Mouse (Mus musculus) spleen, adult 2 months (tissue): ENCODE measurements around the gene D17Wsu92e. TPM values are rescaled to one million over a fixed set of nuclear protein-coding genes. Genes with fewer than 3 reads are reported as not detected.

Experiments used
- DNase-seq, 2 experiments: peaks; one replicate each; pipeline versions ENCODE4 v3.0.0 to v3.0.0-alpha.2; 2012 to 2021; ENCODE audit warnings: low spot score in 2 of 2, low read depth in 1 of 2
- H3K27ac ChIP-seq: fragments of 200-500 bp; 2 replicates; pipeline ENCODE4 v1.5.1; 2012; ENCODE audit warnings: low read length, inconsistent platforms; ENCODE audit not compliant: insufficient read depth
- H3K27me3 ChIP-seq: fragments of 200-500 bp; 2 replicates; pipeline ENCODE4 v1.6.1; 2012; ENCODE audit warnings: mild to moderate bottlenecking, moderate library complexity, low read length, inconsistent platforms; ENCODE audit not compliant: control insufficient read depth, insufficient read depth
- H3K36me3 ChIP-seq: fragments of 200-500 bp; 2 replicates; pipeline ENCODE4 v1.6.1; 2012; ENCODE audit warnings: mild to moderate bottlenecking, low read length, inconsistent platforms; ENCODE audit not compliant: control insufficient read depth, insufficient read depth
- H3K4me1 ChIP-seq: fragments of 200-500 bp; 2 replicates; pipeline ENCODE4 v1.6.1; 2011; ENCODE audit warnings: inconsistent platforms; ENCODE audit not compliant: control insufficient read depth, insufficient read depth, insufficient read length
- H3K4me3 ChIP-seq: fragments of 200-500 bp; 2 replicates; pipeline ENCODE4 v1.5.1; 2011; ENCODE audit warnings: mild to moderate bottlenecking, inconsistent platforms; ENCODE audit not compliant: insufficient read depth, insufficient read length; ENCODE audit errors: extremely low read depth
- CTCF ChIP-seq: fragments of 200-500 bp; IDR thresholded peaks from 2 replicates; pipeline ENCODE4 v1.5.1; 2011; ENCODE audit warnings: mild to moderate bottlenecking, inconsistent platforms; ENCODE audit not compliant: insufficient read depth, insufficient read length, insufficient replicate concordance; ENCODE audit errors: extremely low read depth
- POLR2A ChIP-seq: fragments of 200-500 bp; IDR thresholded peaks from 2 replicates; pipeline ENCODE4 v1.6.1; 2011; ENCODE audit warnings: low read depth, low read length, inconsistent platforms
- WGBS: fragments of 180-500 bp; shearing (Covaris S2); methylation state at CpG from one replicate; pipeline ENCODE4 v1.1.7; 2018; 5-methylcytosine and 5-hydroxymethylcytosine counted together
- polyA plus RNA-seq: library from polyadenylated mRNA; depleted of rRNA; stranded (reverse); fragments of >200 nt; gene quantifications from 2 replicates; pipeline ENCODE4 v1.2.3, GENCODE M21; 2012

The D17Wsu92e gene
- polyA plus RNA-seq, 1 experiment: 63.8 TPM

DNA sequence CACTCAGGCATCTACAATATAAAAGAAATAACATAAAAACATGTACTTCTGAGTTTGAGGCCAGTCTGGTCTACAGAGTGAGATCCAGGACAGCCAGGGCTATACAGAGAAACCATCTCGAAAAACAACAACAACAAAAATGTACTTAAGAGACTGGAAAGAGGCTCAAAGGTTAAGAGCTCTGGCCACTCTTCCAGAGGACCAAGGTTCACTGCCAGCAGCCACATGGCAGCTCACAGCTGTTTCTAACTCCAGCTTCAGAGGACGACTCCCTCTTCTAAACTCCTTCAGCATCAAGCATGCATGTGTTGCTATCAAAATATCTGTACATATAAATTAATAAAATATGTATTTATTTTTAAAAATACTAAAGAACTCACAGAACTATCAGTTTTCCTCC is 28.9 kb downstream of the D17Wsu92e start:
- 99% methylated on average over 2 of the region's 2 CpGs for WGBS
- Histone ChIP-seq H3K27me3 (no peaks in the 10 kb centered on the region), H3K36me3 (peaks cover 5% of the 10 kb centered on the region), H3K27ac (no peak overlapping the region), H3K4me1 (peaks cover 13% of the 10 kb centered on the region; the same call in 1 of the 2 replicates), H3K4me3 (no peak overlapping the region)
- TF ChIP-seq CTCF (no peak), POLR2A (no peak)
- no peak for DNase-seq

DNA sequence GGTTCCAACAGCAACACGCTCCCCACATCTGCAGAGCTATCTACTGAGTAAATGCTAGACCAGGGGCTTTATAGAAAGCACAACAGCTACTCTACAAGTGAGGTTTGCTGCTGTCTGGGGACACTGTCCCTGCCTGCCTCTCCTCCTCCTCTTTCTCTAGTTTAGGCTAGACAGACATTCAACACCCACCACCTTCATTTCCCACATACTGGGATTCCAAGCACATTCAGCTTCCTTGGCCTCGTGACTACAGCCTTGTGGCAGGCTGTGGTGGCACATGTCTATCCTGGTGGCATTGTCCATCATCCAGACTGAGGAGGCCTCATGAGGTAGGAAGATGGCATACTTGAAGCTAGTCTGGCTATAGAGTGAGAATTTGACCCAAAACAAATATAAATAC is 29.5 kb downstream of the D17Wsu92e start:
- H3K4me1 ChIP-seq: peaks cover 13% of the 10 kb centered on the region; the same call in 1 of the 2 replicates
- no peak overlapping the region for H3K27ac ChIP-seq
- H3K4me3 ChIP-seq: no peak overlapping the region
- 98% methylated on average over 2 of the region's 2 CpGs for WGBS
- DNase-seq: no peak
- H3K27me3 ChIP-seq: no peaks in the 10 kb centered on the region
- TF ChIP-seq POLR2A (no peak), CTCF (no peak)
- H3K36me3 ChIP-seq: peaks cover 5% of the 10 kb centered on the region

DNA sequence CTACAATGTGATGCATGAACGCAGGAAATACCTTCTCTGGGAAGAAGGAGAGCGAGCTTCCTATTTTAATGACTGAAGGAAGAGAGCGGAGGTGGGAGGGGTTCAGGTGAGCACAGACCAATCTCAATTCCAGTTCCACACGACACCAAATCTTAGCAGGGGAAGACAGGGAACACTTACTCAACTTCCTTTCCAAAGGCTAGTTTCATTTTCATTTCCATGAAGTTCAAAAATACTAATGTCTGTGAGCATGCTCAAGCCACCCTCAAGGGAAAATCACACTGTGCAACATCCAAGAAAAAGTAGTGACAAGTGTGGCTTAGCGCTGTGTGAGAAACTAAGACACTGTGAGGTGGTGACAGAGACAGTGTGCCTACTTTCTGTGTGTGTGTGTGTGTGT is 30.4 kb downstream of the D17Wsu92e start:
- DNase-seq: no peak
- TF ChIP-seq CTCF (no peak), POLR2A (no peak)
- no peak overlapping the region for H3K27ac ChIP-seq
- no peaks in the 10 kb centered on the region for H3K27me3 ChIP-seq
- peaks cover 9% of the 10 kb centered on the region for H3K36me3 ChIP-seq
- H3K4me1 ChIP-seq: peaks cover 13% of the 10 kb centered on the region; the same call in 1 of the 2 replicates
- 53% methylated on average over 5 of the region's 5 CpGs for WGBS
- no peak overlapping the region for H3K4me3 ChIP-seq

DNA sequence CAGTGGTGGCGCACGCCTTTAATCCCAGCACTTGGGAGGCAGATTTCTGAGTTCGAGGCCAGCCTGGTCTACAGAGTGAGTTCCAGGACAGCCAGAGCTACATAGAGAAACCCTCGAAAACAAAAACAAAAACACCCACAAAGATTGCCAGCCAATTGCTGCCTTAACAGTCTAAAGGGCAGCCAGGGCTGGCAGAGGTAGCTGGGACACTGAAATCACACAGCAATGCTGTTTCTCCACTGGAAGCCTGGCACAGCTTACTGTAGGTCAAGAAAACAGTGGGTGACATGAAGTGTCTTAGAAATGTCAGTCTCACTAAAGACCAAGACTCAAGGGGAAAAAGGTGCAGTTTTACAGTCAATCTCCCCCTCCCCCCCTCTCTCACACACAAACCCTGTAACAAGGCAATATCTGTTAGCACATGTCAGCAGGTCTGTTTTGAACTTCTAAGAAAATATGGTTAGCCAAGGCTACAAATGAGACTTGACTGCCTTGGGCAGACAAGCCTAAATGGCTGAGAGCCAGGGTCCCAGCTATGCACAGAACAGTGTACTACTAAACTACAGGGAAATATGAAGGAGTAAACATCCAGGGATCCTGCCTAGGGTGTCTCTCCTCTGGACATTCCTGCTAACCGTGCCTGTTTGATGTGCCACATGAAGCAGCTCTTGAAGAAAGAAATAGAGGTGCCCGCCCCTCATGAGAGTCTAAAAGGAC is 31.8 kb downstream of the D17Wsu92e start:
- H3K27me3 ChIP-seq: no peaks in the 10 kb centered on the region
- H3K4me3 ChIP-seq: no peak overlapping the region
- H3K36me3 ChIP-seq: peaks cover 10% of the 10 kb centered on the region
- peaks cover 13% of the 10 kb centered on the region; the same call in 1 of the 2 replicates for H3K4me1 ChIP-seq
- 96% methylated on average over 6 of the region's 6 CpGs for WGBS
- no peak overlapping the region for H3K27ac ChIP-seq
- TF ChIP-seq CTCF: no peak
- no peak for TF ChIP-seq POLR2A
- DNase-seq: no peak

DNA sequence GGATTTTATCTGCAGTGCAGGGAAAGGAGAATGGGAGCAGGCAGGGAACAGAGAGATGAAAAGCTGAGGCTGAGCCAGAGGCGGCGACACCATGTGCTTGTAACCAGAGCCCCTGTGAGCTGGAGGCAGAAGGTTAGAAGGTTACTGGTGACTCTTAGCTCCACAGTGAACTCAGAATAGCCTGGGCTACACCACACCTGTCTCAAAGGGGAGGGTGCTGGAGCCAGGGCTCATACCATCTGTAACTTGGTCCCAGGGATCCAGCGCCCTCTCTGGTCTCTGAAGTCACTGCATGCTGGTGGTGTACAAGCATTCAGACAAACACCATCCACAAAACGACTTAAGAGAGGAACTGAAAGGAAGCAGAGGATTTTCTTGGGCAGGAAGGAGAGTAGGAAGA is 36.9 kb downstream of the D17Wsu92e start:
- Histone ChIP-seq H3K4me3 (no peak overlapping the region), H3K4me1 (peaks cover 2% of the 10 kb centered on the region; the same call in 1 of the 2 replicates), H3K27me3 (no peaks in the 10 kb centered on the region), H3K27ac (no peak overlapping the region), H3K36me3 (peaks cover 10% of the 10 kb centered on the region)
- 89% methylated on average over 4 of the region's 4 CpGs for WGBS
- TF ChIP-seq CTCF (no peak), POLR2A (no peak)
- no peak for DNase-seq

DNA sequence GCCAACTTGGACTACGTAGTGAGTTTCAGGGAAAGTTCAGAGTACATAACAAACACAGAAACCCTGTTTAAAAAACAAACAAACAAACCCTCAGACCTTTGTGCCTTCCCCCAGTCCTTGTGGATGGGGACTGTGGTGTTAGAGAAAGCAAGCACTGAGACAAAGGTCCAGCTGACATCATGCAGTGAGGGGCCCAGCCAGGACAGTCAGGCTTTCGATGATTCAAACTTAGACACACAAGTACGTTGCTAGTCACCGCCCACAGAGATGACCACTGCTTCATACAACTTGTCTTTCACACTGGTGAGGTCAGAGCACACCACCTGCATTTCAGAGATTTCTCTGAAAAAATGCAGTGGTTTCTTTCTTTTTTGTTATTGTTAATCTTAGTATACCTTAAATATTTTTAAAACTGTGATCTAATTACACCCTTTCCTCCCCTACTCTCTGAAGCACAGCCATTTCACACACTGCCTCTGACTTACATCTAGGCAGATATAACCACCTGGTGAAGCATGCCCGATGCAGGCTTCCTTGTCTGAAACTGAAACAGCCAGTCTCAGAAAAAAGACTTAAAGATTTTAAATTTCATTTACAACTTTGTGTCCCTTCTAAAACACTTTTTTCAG is 39.3 kb downstream of the D17Wsu92e start:
- no peak overlapping the region for H3K27ac ChIP-seq

DNA sequence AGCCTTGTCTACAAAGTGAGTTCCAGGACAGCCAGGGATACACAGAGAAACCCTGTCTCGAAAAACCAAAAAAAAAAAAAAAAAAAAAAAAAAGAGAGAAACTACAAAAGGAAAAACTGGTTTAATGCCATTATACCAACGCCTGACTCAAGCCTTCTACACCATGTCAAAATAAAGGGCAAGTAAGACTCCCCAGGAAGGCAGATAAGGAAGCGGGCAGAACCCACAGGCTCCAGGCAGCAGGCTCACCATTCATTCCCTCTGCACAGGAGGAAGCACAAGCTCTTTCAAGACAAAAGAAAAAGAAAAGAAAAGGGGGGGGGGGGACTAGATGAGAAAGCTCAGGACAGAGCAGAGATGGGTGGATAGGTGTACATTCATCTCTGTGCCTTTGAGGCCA is 40.7 kb downstream of the D17Wsu92e start:
- TF ChIP-seq CTCF (no peak), POLR2A (no peak)
- Histone ChIP-seq H3K27ac (no peak overlapping the region), H3K4me3 (no peak overlapping the region), H3K27me3 (no peaks in the 10 kb centered on the region), H3K4me1 (peaks cover 2% of the 10 kb centered on the region; the same call in 1 of the 2 replicates), H3K36me3 (peaks cover 5% of the 10 kb centered on the region)
- no peak for DNase-seq
- 28% methylated on average over 3 of the region's 3 CpGs for WGBS

More for the DNA sequence above, 39.3 kb downstream of the D17Wsu92e start:
- WGBS: 83% methylated on average over 5 of the region's 5 CpGs
- TF ChIP-seq POLR2A (no peak), CTCF (no peak)
- DNase-seq: no peak
- Histone ChIP-seq H3K27me3 (no peaks in the 10 kb centered on the region), H3K4me1 (peaks cover 2% of the 10 kb centered on the region; the same call in 1 of the 2 replicates), H3K4me3 (no peak overlapping the region), H3K36me3 (peaks cover 9% of the 10 kb centered on the region)
